Mouse (Mus musculus) embryonic facial prominence, embryonic 13.5 days (tissue): ENCODE data around the gene Amz2. TPM values are rescaled to one million over a fixed set of nuclear protein-coding genes. Genes with fewer than 3 reads are reported as not detected.

Experiments used
- ATAC-seq: fragments of 200-750 bp; cut with Nextera tagmentation; 2 replicates; pipeline ENCODE4 v1.8.0; 2017; ENCODE audit warnings: low read depth; ENCODE audit not compliant: insufficient number of reproducible peaks, insufficient read depth, low FRiP score, low TSS enrichment
- H3K27ac ChIP-seq: fragments of 300-500 bp; sonication (generic); 2 replicates; pipeline ENCODE4 v1.5.1; 2015; ENCODE audit warnings: moderate library complexity, mild to moderate bottlenecking, inconsistent platforms
- H3K27me3 ChIP-seq: fragments of 300-500 bp; sonication (generic); 2 replicates; pipeline ENCODE4 v1.6.1; 2015; ENCODE audit warnings: mild to moderate bottlenecking, inconsistent platforms
- H3K36me3 ChIP-seq: fragments of 300-500 bp; sonication (generic); 2 replicates; pipeline ENCODE4 v1.6.1; 2015; ENCODE audit warnings: mild to moderate bottlenecking, inconsistent platforms
- H3K4me1 ChIP-seq: fragments of 300-500 bp; sonication (generic); 2 replicates; pipeline ENCODE4 v1.6.1; 2015; ENCODE audit warnings: inconsistent platforms
- H3K4me2 ChIP-seq: fragments of 300-500 bp; sonication (generic); 2 replicates; pipeline ENCODE4 v1.6.1; 2015; ENCODE audit warnings: moderate library complexity, mild to moderate bottlenecking, inconsistent platforms
- H3K4me3 ChIP-seq: fragments of 300-500 bp; sonication (generic); 2 replicates; pipeline ENCODE4 v1.5.1; 2015; ENCODE audit warnings: mild to moderate bottlenecking, inconsistent platforms
- H3K9ac ChIP-seq: fragments of 300-500 bp; sonication (generic); 2 replicates; pipeline ENCODE4 v1.6.1; 2015; ENCODE audit warnings: mild to moderate bottlenecking, inconsistent platforms
- H3K9me3 ChIP-seq: fragments of 300-500 bp; sonication (generic); 2 replicates; pipeline ENCODE4 v1.6.1; 2016; ENCODE audit warnings: inconsistent platforms
- WGBS: fragments of 180-500 bp; shearing (Covaris S2); methylation state at CpG from one replicate; pipeline ENCODE4 v1.1.7; 2015; ENCODE audit warnings: mixed read lengths; 5-methylcytosine and 5-hydroxymethylcytosine counted together
- polyA plus RNA-seq: library from polyadenylated mRNA; unstranded; fragments of >200 nt; fragmentation: Nextera tagmentation; extraction: Ambion mirVana; gene quantifications from 2 replicates; pipeline ENCODE4 v1.2.1, GENCODE M21; 2015

The Amz2 gene
- polyA plus RNA-seq, 1 experiment from 2014 or later: 48.4 TPM

DNA sequence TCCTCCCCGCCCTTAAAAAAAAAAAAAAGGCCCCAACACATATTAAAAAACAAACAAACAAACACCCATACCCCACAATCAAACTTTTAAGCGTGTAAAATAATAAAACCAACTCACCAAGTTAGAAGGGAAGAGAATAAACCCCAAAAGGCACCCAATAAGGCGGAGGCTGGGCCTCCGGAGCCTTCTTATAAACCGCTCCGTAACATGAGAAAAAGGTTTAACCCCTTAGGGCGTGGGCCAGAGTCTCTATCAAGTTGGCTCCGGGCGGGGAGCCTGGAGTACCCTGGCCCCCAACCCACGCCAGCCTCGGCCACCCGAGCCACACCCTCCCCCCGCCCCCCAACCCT, 47.0 kb downstream of the Amz2 start:
- Histone ChIP-seq H3K27me3 (peaks cover 51% of the 10 kb centered on the region), H3K9me3 (no peaks in the 10 kb centered on the region), H3K4me3 (peak overlapping the region; percentile 58), H3K4me2 (peak overlapping the region; percentile 91), H3K4me1 (peaks cover 24% of the 10 kb centered on the region), H3K36me3 (no peaks in the 10 kb centered on the region), H3K27ac (0 out of 2 replicates have a peak overlapping the region, but pooled peaks have one; percentile 63), H3K9ac (peak overlapping the region; percentile 78)
- WGBS: 0% methylated on average over 12 of the region's 13 CpGs
- no peak for ATAC-seq

DNA sequence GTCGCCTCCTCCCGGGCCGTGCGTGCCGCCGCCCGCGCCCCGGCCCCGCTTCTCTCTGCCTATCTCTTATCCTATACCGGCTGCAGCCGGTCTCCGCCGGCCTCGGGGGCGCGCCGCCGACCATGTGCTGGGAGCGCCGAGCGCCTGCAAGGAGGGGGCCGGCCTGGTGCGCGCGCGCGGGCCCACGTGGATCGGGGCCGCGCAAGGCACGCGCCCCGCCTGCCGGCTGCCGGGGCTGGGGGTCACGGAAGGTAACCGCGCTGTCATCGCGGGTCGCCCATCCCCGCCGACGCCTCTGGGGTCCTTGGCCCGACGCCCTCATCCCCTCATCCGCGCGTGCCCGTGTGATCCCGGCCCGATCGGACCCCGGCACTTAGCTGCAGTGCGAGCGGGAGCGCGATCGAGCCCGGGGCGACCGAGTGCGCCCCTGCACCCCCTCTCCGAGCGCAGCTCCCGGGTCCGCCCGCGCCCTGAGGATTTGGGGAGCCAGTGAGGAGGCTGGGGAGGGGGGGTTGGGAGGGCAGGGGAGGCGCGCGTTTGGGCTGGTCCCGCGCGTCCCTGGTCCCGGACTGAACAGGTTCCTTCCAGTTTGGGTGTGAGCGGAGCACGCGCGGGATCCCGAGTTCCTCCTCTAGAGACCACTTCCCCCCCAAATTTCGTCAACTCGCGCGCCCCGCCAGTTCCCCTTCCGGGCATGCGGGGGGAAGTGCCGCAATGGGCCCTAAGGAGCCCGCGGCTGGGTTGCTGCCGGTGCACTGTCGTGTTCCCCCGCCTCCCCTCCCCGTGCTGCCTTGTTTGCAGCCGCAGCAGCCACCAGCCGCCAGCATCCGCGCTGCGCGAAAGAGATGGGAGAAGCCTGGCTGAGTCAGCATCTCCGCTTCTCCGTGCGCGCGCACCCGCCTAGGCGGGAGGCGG, 47.7 kb downstream of the Amz2 start, which contains the start of the genes Arsg and Slc16a6:
Gene Arsg, plus strand, starts transcription at position 204 of the 915 bp plus-strand sequence.
Gene Slc16a6, minus strand, starts transcription at position 428 of the 915 bp plus-strand sequence.
- Histone ChIP-seq H3K27me3 (peaks cover 51% of the 10 kb centered on the region), H3K9ac (peak within 1 kb of the TSS; percentile 78), H3K9me3 (no peaks in the 10 kb centered on the region), H3K27ac (peak within 1 kb of the TSS; percentile 63), H3K36me3 (no peaks in the 10 kb centered on the region), H3K4me3 (peak within 1 kb of the TSS; percentile 58), H3K4me1 (peaks cover 24% of the 10 kb centered on the region), H3K4me2 (peak within 1 kb of the TSS; percentile 91)
- under 1% methylated on average over 106 of the region's 111 CpGs for WGBS
- peak; percentile 78 for ATAC-seq

DNA sequence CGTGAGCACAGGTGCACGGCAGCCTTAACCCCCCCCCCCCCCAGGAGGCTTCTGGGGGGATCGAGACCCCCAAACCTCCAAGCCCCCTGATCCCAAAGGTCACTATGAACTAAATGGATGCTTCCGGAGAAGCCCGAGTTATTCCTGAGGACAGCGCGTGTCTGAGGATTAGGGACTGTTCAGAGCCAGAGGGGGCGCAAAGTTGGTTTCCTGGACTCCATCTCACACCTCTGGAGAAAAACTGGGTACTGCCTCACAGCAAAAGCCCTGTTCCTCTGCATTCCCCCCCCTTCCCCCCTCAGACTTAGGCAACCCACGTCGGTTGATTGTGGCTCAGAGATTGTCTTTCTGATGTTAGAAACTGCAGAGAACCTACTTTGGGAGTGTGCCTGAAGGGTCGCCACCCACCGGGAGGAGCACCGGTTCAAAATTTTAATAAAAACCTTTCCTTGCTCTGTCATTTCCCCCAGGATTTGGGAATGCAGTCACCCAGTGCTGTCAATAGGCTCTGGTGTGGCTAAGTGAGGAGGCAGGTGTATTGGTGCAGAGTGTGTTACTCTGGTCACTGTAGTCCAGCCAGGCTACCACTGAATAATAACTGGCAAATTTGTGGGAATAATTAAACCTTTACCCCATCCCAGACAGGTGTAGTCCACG, 48.5 kb downstream of the Amz2 start:
- WGBS: 9% methylated on average over 14 of the region's 14 CpGs
- H3K4me1 ChIP-seq: peaks cover 24% of the 10 kb centered on the region
- ATAC-seq: no peak

DNA sequence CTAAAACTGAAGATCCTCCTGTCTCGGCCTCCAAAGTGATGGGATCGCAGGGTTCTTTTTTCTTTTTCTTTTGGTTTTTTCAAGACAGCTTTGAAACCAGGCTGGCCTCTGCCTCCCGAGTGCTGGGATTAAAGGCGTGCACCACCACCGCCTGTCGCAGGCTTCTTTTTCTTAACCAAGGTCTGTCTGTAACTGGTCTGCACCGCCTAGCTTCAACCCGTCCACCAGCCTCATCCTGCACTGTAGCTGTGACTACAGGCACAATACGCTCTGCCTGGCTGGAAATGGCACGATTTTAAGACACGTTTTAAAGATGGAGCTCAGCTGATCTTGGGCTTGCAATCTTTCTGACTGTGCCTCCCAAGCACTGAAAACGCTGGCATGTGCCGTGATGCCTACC, 49.1 kb downstream of the Amz2 start:
- H3K4me1 ChIP-seq: peaks cover 24% of the 10 kb centered on the region
- no peaks in the 10 kb centered on the region for H3K9me3 ChIP-seq
- no peak overlapping the region for H3K4me2 ChIP-seq
- no peak overlapping the region for H3K4me3 ChIP-seq
- no peak for ATAC-seq
- no peaks in the 10 kb centered on the region for H3K36me3 ChIP-seq
- no peak overlapping the region for H3K9ac ChIP-seq
- H3K27ac ChIP-seq: no peak overlapping the region
- WGBS: 73% methylated on average over 13 of the region's 13 CpGs
- peaks cover 51% of the 10 kb centered on the region for H3K27me3 ChIP-seq

More for the DNA sequence above, 48.5 kb downstream of the Amz2 start:
- Histone ChIP-seq H3K27me3 (peaks cover 51% of the 10 kb centered on the region), H3K9me3 (no peaks in the 10 kb centered on the region), H3K4me3 (peak overlapping the region; percentile 58), H3K4me2 (peak overlapping the region; percentile 91), H3K9ac (peak overlapping the region; percentile 78), H3K27ac (no peak overlapping the region), H3K36me3 (no peaks in the 10 kb centered on the region)

DNA sequence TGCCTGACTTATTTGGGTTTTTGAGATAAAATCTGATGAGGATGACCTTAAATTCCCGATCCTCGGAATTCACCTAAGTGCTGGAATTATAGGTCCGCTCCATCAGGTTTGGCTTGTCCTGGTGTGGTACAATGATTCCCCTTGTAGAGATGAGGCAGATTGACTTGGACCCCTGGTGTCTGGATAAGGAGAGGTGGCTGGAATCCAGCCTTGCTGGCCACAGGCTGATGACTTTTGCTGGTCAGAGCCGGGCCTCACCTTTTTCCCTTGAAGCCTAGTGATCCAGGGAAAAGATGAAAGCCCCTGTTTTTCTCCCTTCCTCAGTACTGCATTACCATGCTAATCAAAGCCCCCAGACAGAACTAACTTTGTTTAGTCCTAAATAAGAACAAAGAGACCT, 50.0 kb downstream of the Amz2 start:
- no peaks in the 10 kb centered on the region for H3K9me3 ChIP-seq
- 69% methylated on average over 4 of the region's 4 CpGs for WGBS
- H3K27ac ChIP-seq: no peak overlapping the region
- H3K27me3 ChIP-seq: peaks cover 51% of the 10 kb centered on the region
- ATAC-seq: no peak
- peaks cover 23% of the 10 kb centered on the region for H3K4me1 ChIP-seq
- no peak overlapping the region for H3K4me2 ChIP-seq
- H3K36me3 ChIP-seq: no peaks in the 10 kb centered on the region
- H3K9ac ChIP-seq: no peak overlapping the region
- H3K4me3 ChIP-seq: no peak overlapping the region

DNA sequence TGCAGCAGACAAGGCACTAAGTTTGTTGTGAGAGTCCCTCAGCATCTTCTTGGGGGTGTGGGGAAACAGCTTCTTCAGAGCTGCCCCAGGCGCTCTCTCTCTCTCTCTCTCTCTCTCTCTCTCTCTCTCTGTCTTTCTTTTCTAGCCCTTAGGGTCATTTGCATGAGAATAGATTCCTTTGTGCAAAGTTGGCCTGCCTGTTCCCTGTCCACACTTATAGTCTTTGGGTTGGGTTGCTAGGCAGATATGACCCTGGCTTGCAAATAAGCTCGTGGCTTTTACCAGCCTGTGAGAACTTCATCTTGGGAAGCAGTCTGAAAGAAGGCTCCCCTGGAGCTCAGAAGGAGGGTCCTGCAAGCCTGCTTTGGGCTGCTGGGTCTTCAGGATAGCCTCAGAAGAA, 50.5 kb downstream of the Amz2 start:
- H3K27me3 ChIP-seq: peaks cover 45% of the 10 kb centered on the region
- no peak for ATAC-seq
- no peaks in the 10 kb centered on the region for H3K36me3 ChIP-seq
- 32% methylated on average over 2 of the region's 2 CpGs for WGBS
- no peak overlapping the region for H3K4me2 ChIP-seq
- no peak overlapping the region for H3K27ac ChIP-seq
- peaks cover 18% of the 10 kb centered on the region for H3K4me1 ChIP-seq
- H3K9me3 ChIP-seq: no peaks in the 10 kb centered on the region
- no peak overlapping the region for H3K4me3 ChIP-seq
- no peak overlapping the region for H3K9ac ChIP-seq

DNA sequence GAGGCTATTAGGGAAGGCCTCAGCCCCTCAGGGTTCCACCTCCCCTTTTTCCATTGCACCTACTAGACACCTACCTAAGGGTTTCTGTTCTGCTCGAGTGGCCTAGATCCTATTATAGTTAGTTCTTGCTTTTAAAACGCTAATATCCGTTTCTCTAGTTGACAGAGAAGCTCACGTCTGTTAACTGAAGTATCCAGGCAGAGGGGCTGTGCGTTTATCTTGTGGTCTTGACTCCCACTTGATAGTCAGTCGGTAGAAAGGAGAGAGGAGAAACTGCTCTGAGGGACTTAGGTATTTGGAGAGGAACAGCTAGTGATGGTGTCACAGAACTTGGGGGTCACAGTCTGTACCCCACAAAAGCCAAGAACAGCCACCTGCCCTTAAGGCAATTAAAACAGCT, 50.9 kb downstream of the Amz2 start:
- Histone ChIP-seq H3K4me3 (no peak overlapping the region), H3K4me2 (no peak overlapping the region), H3K9ac (no peak overlapping the region), H3K4me1 (peaks cover 13% of the 10 kb centered on the region), H3K27ac (no peak overlapping the region), H3K9me3 (no peaks in the 10 kb centered on the region), H3K36me3 (no peaks in the 10 kb centered on the region), H3K27me3 (peaks cover 41% of the 10 kb centered on the region)
- ATAC-seq: no peak
- WGBS: 58% methylated on average over 6 of the region's 6 CpGs

DNA sequence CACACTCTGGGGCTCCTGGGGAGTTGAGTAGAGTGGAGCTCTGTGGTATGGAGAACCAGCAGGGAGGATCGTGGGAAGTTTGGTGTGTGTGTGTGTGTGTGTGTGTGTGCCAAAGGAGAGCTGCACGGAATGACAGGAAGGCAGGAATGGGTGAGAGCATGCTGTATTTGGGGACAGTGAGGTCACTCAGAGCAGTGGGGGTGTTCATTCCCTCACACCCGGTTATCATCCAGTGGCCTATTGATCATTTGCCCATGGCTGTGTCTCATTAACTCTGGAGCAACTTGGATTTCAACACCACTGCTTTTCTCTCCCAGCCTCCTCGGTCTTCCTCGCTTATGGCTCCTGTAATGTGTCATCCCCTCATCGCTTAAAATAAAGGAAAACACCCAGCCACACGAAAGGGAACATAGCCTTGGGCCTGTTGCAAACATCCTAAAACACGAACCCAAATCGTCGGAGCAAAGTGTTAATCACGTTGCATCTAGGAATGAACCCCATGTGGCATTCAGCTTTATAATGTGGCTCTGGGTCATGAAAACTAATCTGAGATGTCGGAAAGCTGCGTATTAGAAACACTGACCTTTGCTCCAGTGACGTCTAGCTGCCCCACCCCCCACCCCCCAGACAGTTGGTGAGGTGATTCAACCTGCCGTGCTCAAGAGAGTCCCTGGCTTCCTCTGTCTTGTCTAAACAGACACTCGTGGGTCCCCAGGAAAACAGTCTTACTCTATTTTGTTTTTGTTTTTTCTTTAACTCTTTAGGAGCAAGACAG, 52.0 kb downstream of the Amz2 start:
- Histone ChIP-seq H3K4me3 (no peak overlapping the region), H3K9me3 (no peaks in the 10 kb centered on the region), H3K4me1 (peaks cover 4% of the 10 kb centered on the region; the same call in 1 of the 2 replicates), H3K27me3 (peaks cover 33% of the 10 kb centered on the region), H3K36me3 (no peaks in the 10 kb centered on the region), H3K9ac (no peak overlapping the region), H3K4me2 (no peak overlapping the region), H3K27ac (no peak overlapping the region)
- 35% methylated on average over 16 of the region's 16 CpGs for WGBS
- ATAC-seq: no peak

DNA sequence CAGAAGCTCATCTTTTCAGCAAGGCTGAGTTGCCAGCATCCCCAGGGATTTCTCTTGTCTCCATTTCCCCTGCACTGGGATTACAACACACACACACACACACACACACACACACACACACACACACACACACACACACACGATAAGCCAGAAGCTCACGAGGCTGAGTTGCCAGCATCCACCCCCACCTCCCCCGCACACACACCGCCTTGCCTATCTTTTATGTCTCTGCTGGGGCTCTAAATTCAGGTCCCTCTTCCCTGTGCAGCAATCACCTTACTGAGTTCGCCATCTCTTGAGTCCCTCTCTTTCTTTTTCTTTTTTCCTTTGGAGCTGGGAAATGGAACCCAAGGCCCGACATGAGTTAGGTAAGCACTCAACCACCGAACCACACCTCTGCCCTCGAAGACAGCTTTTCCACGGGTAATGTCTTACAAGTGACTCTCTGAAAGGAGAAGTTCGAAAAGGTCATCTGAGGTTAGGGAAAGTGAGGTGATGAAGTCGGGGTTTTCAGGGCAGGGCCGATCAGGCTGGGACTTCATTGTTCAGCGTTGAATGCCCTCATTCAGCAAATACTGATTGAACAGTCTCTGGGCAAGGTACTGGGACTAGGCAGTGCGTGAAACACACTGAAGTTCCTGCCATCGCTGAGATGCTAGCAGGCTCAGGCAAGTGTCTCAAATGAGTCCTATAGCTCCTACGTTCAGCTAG, 54.0 kb downstream of the Amz2 start:
- no peak for ATAC-seq
- no peaks in the 10 kb centered on the region for H3K9me3 ChIP-seq
- peaks cover 24% of the 10 kb centered on the region for H3K27me3 ChIP-seq
- H3K4me2 ChIP-seq: no peak overlapping the region
- no peak overlapping the region for H3K4me3 ChIP-seq
- H3K27ac ChIP-seq: no peak overlapping the region
- no peaks in the 10 kb centered on the region for H3K36me3 ChIP-seq
- H3K4me1 ChIP-seq: no peaks in the 10 kb centered on the region
- WGBS: 60% methylated on average over 16 of the region's 16 CpGs
- H3K9ac ChIP-seq: no peak overlapping the region

DNA sequence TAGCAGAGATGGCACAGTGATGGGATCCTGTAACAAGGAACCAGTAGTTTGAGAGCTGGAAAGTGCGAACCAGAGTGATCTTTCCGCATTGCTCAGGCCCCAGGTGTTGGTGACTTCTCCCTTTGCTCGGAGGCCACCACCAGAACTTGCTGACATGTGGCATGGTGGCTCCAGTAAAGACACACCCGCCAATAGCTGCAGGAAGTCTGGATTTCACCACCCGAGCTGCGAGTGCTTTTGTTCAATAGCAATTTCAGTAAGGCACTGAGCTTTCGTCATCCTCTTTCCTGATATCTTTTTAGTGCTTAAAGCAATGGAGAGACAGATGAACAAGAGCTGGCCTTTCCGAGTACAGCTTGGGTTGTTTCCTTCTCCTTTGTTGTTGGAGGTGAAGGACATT, 54.7 kb downstream of the Amz2 start:
- no peak for ATAC-seq
- Histone ChIP-seq H3K9me3 (no peaks in the 10 kb centered on the region), H3K27ac (no peak overlapping the region), H3K9ac (no peak overlapping the region), H3K36me3 (no peaks in the 10 kb centered on the region), H3K4me1 (no peaks in the 10 kb centered on the region), H3K4me3 (no peak overlapping the region), H3K4me2 (no peak overlapping the region), H3K27me3 (peaks cover 18% of the 10 kb centered on the region)
- WGBS: 74% methylated on average over 8 of the region's 8 CpGs
